Mouse (Mus musculus): ENCODE measurements around the gene Sart3.

- TF ChIP-seq CTCF (conservative IDR thresholded peaks at IDR 0.05; ENCODE audit: insufficient read depth, insufficient read length, low read depth, low read length) (no peak), POLR2A (IDR thresholded peaks at IDR 0.05; ENCODE audit: low read depth, low read length) (no peak)
Measured at GRCm38 (mm10) chr5:113693196-113693755, 79.0 kb downstream of the Sart3 start.

All from kidney, adult 2 months (tissue).